Mouse (Mus musculus) limb, embryonic 14.5 days (tissue): ENCODE measurements around the gene Naaladl2. TPM values are rescaled to one million over a fixed set of nuclear protein-coding genes. Genes with fewer than 3 reads are reported as not detected.

Experiments
- ATAC-seq: fragments of 200-750 bp; cut with Nextera tagmentation; 2 replicates; pipeline ENCODE4 v1.8.0; 2017; ENCODE audit warnings: low read depth, moderate number of reproducible peaks, moderate TSS enrichment; ENCODE audit not compliant: low FRiP score
- DNase-seq: peaks from one replicate; pipeline ENCODE4 v3.0.0-alpha.2; 2015; ENCODE audit warnings: low spot score
- H3K27ac ChIP-seq: fragments of 300-500 bp; sonication (generic); replicated peaks from 2 replicates; pipeline ENCODE4 v1.5.1; 2014; ENCODE audit warnings: low read depth, mild to moderate bottlenecking, low read length, moderate library complexity, mixed read lengths
- H3K27me3 ChIP-seq: fragments of 300-500 bp; sonication (generic); 2 replicates; pipeline ENCODE4 v1.6.1; 2014; ENCODE audit warnings: low read length, mixed read lengths; ENCODE audit not compliant: control insufficient read depth, insufficient read depth
- H3K36me3 ChIP-seq: fragments of 300-500 bp; sonication (generic); 2 replicates; pipeline ENCODE4 v1.6.1; 2014; ENCODE audit warnings: mild to moderate bottlenecking, low read length, moderate library complexity, mixed read lengths; ENCODE audit not compliant: control insufficient read depth, insufficient read depth
- H3K4me1 ChIP-seq: fragments of 300-500 bp; sonication (generic); 2 replicates; pipeline ENCODE4 v1.6.1; 2014; ENCODE audit warnings: antibody characterized with exemption, low read length, mixed read lengths; ENCODE audit not compliant: control insufficient read depth, insufficient read depth
- H3K4me2 ChIP-seq: fragments of 300-500 bp; sonication (generic); replicated peaks from 2 replicates; pipeline ENCODE4 v1.6.1; 2014; ENCODE audit warnings: low read depth, mild to moderate bottlenecking, low read length, moderate library complexity; ENCODE audit not compliant: severe bottlenecking
- H3K4me3 ChIP-seq: fragments of 300-500 bp; sonication (generic); replicated peaks from 2 replicates; pipeline ENCODE4 v1.5.1; 2014; ENCODE audit warnings: low read length
- H3K9ac ChIP-seq: fragments of 300-500 bp; sonication (generic); 2 replicates; pipeline ENCODE4 v1.6.1; 2014; ENCODE audit warnings: mild to moderate bottlenecking, low read depth, low read length, moderate library complexity; ENCODE audit not compliant: severe bottlenecking
- H3K9me3 ChIP-seq: fragments of 300-500 bp; sonication (generic); 2 replicates; pipeline ENCODE4 v1.6.1; 2016; ENCODE audit warnings: low read length; ENCODE audit not compliant: control insufficient read depth
- POLR2A ChIP-seq: fragments of 200-500 bp; IDR thresholded peaks from 2 replicates; pipeline ENCODE4 v1.8.0; 2012; ENCODE audit warnings: inconsistent platforms, mild to moderate bottlenecking, moderate library complexity, borderline replicate concordance; ENCODE audit not compliant: insufficient read depth, insufficient read length; ENCODE audit errors: extremely low read depth
- WGBS: fragments of 180-500 bp; shearing (Covaris S2); extraction: QIAGEN DNeasy Blood & Tissue Kit; methylation state at CpG from one replicate; pipeline ENCODE4 v1.1.7; 2014; 5-methylcytosine and 5-hydroxymethylcytosine counted together
- polyA plus RNA-seq, 2 experiments: library from polyadenylated mRNA; depleted of rRNA in 1 of 2; stranded (reverse) in 1 of 2; unstranded in 1 of 2; fragments of >200 nt; fragmentation: Nextera tagmentation in 1 of 2; extraction: Ambion mirVana in 1 of 2; gene quantifications; 2 replicates each; pipeline versions ENCODE4 v1.2.1 to v1.2.3; 2012 to 2014

Naaladl2 gene
- 0.76 and 0.89 TPM in 2 replicates for polyA plus RNA-seq (2012; rRNA removed)
- 2.3 and 4.5 TPM in 2 replicates for polyA plus RNA-seq (2014; fragmentation: Nextera tagmentation; extraction: Ambion mirVana)

DNA sequence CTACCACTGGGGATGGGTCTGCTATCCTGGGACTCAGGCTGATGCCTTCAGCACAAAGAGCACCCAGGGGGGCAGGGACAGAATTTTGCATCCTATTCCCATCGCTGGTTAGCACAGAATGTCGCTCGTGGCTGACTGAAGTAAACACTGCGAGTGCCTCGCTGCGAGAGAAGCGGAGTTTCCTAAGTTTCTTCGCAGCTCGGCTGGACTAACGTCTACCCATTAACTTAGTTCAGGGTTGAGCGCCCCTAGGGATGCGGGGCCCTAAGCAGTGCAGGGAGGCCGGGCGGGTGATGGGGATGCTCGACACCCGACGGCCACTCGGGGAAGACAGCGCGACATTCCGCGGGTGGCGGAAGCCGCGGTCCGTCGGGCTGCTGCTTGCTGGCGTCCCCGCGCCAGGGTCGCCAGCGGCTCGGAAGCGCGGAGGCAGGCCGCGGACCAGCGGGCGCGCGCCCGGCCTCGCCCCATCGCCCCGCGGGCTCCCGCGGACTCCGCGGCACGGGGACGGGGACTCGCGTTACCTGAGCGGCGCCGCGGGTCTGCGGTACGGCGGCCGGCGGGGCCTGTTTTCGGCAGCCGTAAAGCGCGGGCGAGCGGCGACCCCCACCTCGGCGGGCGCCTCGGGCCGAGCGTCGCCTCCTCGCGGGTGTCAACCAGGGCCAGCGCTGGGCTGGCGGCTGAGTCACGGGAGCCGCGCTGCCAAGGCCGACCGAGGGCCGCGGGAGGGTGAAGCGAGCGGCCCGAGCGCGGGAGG, at the start of gene Naaladl2:
TSS of gene Naaladl2 (minus strand) at position 707 of the 757 bp plus-strand sequence.
- peak within 1 kb of the TSS; percentile 96 for H3K9ac ChIP-seq
- TF ChIP-seq POLR2A = peak; percentile 88; the same call in 1 of the 2 replicates
- peak; percentile 66 for DNase-seq
- no peaks in the 10 kb centered on the region for H3K27me3 ChIP-seq
- H3K27ac ChIP-seq = peak within 1 kb of the TSS; percentile 97
- peak within 1 kb of the TSS; percentile 78 for H3K4me2 ChIP-seq
- H3K4me3 ChIP-seq = peak within 1 kb of the TSS; percentile 69
- ATAC-seq = peak; percentile 90
- WGBS = 2% methylated on average over 62 of the region's 93 CpGs
- no peaks in the 10 kb centered on the region for H3K36me3 ChIP-seq
- H3K9me3 ChIP-seq = no peaks in the 10 kb centered on the region
- H3K4me1 ChIP-seq = peaks cover 13% of the 10 kb centered on the region

DNA sequence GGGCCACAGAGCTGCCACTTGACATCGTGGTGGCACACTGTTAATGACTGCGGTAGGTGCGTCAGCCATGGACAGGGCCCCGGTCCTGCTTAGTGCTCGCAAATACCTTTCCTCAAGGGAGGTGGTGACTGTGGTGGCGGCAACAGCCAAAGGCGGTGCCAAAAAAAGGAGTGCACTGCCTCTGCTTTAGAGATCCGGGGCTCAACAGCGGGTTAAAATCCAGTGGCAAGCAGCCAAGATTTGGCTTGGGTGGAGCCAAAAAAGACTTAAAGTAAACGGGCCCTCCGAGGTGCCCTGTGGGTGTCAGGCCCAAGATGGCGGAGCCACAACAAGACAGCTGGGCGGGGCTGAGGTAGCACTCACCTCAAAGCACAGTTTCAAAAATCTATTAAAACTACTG, 7.7 kb upstream of the Naaladl2 start:
- no peak overlapping the region for H3K4me3 ChIP-seq
- H3K4me1 ChIP-seq = no peaks in the 10 kb centered on the region
- no peak for DNase-seq
- ATAC-seq = no peak
- H3K4me2 ChIP-seq = no peak overlapping the region
- H3K9ac ChIP-seq = no peak overlapping the region
- H3K27ac ChIP-seq = no peak overlapping the region
- 94% methylated on average over 13 of the region's 13 CpGs for WGBS
- H3K27me3 ChIP-seq = no peaks in the 10 kb centered on the region
- H3K36me3 ChIP-seq = no peaks in the 10 kb centered on the region
- no peak for TF ChIP-seq POLR2A
- H3K9me3 ChIP-seq = peaks cover 28% of the 10 kb centered on the region

DNA sequence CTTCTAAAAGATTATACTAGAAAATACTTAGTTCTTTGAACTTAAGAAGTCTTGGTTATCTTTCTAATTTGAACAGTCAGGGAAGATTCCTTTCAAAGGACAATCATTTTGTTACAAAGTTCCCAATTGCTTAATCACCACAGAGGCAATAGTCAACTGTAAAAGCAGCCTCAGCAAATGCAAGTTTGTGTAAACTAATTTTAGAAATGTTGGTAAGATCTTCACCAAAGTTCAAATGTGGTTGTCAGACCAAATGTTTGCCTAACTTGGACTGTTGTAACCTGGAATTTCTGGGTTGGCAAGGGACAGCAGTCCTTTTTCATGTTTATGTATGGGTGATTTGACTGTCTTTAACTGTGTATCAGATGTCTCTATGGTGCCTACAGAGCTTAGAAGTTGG, 3.2 kb upstream of the Naaladl2 start:
- no peak overlapping the region for H3K4me3 ChIP-seq
- H3K9me3 ChIP-seq = peaks cover 16% of the 10 kb centered on the region
- H3K27me3 ChIP-seq = no peaks in the 10 kb centered on the region
- peaks cover 13% of the 10 kb centered on the region for H3K4me1 ChIP-seq
- no peak for TF ChIP-seq POLR2A
- no peak for ATAC-seq
- H3K4me2 ChIP-seq = no peak overlapping the region
- H3K9ac ChIP-seq = no peak overlapping the region
- H3K36me3 ChIP-seq = no peaks in the 10 kb centered on the region
- H3K27ac ChIP-seq = no peak overlapping the region
- no peak for DNase-seq

DNA sequence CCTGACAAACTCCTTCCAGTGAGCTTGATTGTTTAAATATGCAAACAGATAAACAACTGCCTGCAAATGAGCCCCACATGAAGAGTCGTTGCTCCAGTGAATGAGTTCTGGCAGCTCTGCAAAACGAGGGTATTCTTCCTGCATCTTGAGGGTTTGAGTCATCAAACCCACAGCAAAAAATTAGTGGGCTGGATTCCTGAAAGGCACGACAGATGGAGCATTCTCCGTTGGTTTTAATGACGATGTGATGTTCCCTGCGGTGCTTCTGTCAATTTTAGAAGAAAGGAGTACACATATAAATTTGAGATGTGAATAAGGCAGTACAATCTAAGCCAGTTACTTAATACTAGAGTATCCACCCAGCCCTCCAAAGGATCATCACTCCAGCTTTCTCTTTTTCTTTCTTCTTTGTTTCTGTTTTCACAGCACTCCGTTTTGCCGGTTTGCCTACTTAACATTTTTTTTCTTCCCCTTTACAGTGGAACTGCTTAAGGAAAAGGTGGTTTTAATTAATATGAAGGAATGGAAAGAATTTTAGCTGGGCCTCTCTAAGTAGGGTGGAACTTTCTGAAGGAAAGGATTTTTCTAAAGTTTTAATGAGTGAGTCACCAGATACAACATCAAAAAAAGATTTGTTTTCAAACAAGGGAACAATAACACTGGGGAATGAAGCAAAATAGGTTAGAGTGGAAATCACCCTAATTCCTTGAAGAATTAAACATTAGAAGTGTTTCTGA, 1.1 kb upstream of the Naaladl2 start:
- WGBS = 6% methylated on average over 8 of the region's 8 CpGs
- peaks cover 13% of the 10 kb centered on the region for H3K4me1 ChIP-seq

DNA sequence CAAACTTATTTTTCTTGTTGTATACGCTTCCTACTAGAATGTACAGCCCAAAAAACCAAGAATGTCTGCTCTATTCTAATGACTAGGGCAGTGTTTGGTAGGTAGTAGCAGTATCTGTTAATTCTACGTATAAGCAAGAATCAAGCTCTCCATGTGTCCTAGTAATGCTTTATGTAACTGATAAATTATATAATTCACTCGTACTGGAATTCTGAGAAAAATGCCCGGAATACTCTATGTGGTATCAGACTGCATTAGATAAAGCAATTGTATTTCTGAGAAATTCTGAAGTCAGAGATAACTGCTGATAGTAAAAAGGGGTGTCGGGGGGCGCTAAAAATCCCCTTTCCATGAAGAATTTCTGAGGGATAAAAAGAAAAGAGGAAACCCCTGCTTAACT, 950 bp downstream of the Naaladl2 start:
- Histone ChIP-seq H3K4me2 (peak overlapping the region; percentile 78), H3K4me1 (peaks cover 13% of the 10 kb centered on the region), H3K9me3 (no peaks in the 10 kb centered on the region), H3K4me3 (peak overlapping the region; percentile 69), H3K9ac (peak overlapping the region; percentile 96), H3K27me3 (no peaks in the 10 kb centered on the region), H3K36me3 (no peaks in the 10 kb centered on the region), H3K27ac (peak overlapping the region; percentile 97)
- no peak for DNase-seq
- WGBS = 48% methylated on average over 6 of the region's 6 CpGs
- ATAC-seq = no peak
- TF ChIP-seq POLR2A = no peak

More for the DNA sequence above, 1.1 kb upstream of the Naaladl2 start:
- Histone ChIP-seq H3K36me3 (no peaks in the 10 kb centered on the region), H3K9me3 (peaks cover 8% of the 10 kb centered on the region; the same call in 1 of the 2 replicates), H3K27me3 (no peaks in the 10 kb centered on the region), H3K4me3 (peak overlapping the region; percentile 69; the same call in 1 of the 2 replicates), H3K9ac (peak overlapping the region; percentile 96; the same call in 1 of the 2 replicates), H3K4me2 (peak overlapping the region; percentile 78), H3K27ac (peak overlapping the region; percentile 97)
- ATAC-seq (peak; percentile 39; the same call in 1 of the 2 replicates), DNase-seq (peak; percentile 44)
- TF ChIP-seq POLR2A = no peak
